Mouse (Mus musculus) liver, embryonic 14.5 days (tissue): ENCODE measurements at regions not wholly inside any gene's neighbourhood (a gene's known extent, or its start where the extent isn't known, plus 50 kb on each side); places are given as distances from the start of the nearest gene placed in this dataset.

Experiments
- CTCF ChIP-seq: IDR thresholded peaks from 2 replicates; pipeline ENCODE4 v1.5.1; 2016; ENCODE audit warnings: antibody characterized with exemption, low read depth, control low read depth
- EP300 ChIP-seq: IDR thresholded peaks from 2 replicates; pipeline ENCODE4 v1.6.1; 2016; ENCODE audit warnings: antibody characterized with exemption, low read depth

DNA sequence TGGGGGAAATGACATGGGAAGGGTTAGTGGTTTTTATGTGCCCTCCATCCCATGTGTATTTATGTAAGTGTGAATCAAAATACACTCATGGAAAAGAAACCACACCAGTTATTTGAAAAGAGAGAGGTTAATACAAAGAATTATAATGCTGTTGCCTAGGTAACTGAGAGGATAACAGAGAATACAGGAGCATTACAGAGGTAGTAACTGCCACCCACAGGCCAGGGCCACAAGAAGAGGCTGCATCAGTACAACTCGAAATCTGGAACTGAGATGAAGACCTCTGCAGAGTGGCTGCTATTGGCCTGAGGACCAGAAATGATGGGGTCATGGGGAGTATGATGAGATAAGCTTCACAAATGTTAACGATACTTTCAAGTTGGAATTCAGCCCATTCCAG lies 243.4 kb upstream of the Ldb2 start:
- TF ChIP-seq CTCF, result no peak
- no peak for TF ChIP-seq EP300
